Mouse (Mus musculus) forebrain, embryonic 13.5 days (tissue): ENCODE data around the gene Tmem229b. TPM values are rescaled to one million over a fixed set of nuclear protein-coding genes. Genes with fewer than 3 reads are reported as not detected.

Experiments
- ATAC-seq: fragments of 200-750 bp; cut with Nextera tagmentation; 2 replicates; pipeline ENCODE4 v1.8.0; 2017
- H3K27ac ChIP-seq: fragments of 300-500 bp; sonication (generic); 2 replicates; pipeline ENCODE4 v1.5.1; 2015; ENCODE audit warnings: inconsistent platforms, mild to moderate bottlenecking, moderate library complexity
- H3K27me3 ChIP-seq: fragments of 300-500 bp; sonication (generic); 2 replicates; pipeline ENCODE4 v1.6.1; 2015; ENCODE audit warnings: mild to moderate bottlenecking, inconsistent platforms
- H3K36me3 ChIP-seq: fragments of 300-500 bp; sonication (generic); 2 replicates; pipeline ENCODE4 v1.6.1; 2015; ENCODE audit warnings: mild to moderate bottlenecking, inconsistent platforms; ENCODE audit not compliant: poor library complexity, severe bottlenecking
- H3K4me1 ChIP-seq: fragments of 300-500 bp; sonication (generic); 2 replicates; pipeline ENCODE4 v1.6.1; 2015; ENCODE audit warnings: inconsistent platforms
- H3K4me2 ChIP-seq: fragments of 300-500 bp; sonication (generic); 2 replicates; pipeline ENCODE4 v1.6.1; 2015; ENCODE audit warnings: inconsistent platforms, mild to moderate bottlenecking, moderate library complexity
- H3K4me3 ChIP-seq: fragments of 300-500 bp; sonication (generic); 2 replicates; pipeline ENCODE4 v1.5.1; 2015; ENCODE audit warnings: mild to moderate bottlenecking, inconsistent platforms
- H3K9ac ChIP-seq: fragments of 300-500 bp; sonication (generic); 2 replicates; pipeline ENCODE4 v1.6.1; 2015; ENCODE audit warnings: mild to moderate bottlenecking, inconsistent platforms
- H3K9me3 ChIP-seq: fragments of 300-500 bp; sonication (generic); replicated peaks from 2 replicates; pipeline ENCODE4 v1.6.1; 2016; ENCODE audit warnings: inconsistent platforms
- WGBS: fragments of 180-500 bp; shearing (Covaris S2); methylation state at CpG from one replicate; pipeline ENCODE4 v1.1.7; 2015; 5-methylcytosine and 5-hydroxymethylcytosine counted together
- polyA plus RNA-seq: library from polyadenylated mRNA; unstranded; fragments of >200 nt; fragmentation: Nextera tagmentation; extraction: Ambion mirVana; gene quantifications from 2 replicates; pipeline ENCODE4 v1.2.1, GENCODE M21; 2015

Tmem229b gene
- polyA plus RNA-seq, 1 experiment from 2014 or later, result 25.3 TPM

DNA sequence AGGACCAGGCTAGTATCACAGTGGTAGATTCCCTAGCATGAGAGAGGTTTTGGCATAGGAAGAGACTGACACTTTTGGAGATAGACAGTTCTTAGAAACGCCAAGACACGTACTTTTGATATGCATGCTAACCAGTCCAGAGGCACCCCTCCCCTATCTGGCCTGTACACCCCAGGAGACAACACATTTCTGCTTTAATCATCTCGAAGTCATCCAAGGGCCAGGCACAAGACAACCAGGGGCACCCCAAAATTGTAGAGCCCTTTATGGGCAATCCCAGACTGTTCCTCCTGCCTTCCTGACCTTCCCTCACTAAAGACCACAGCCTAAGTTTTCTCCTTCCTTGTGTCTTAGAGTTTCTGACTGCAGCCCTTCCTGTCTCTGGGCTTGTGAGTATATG, 91.9 kb downstream of the Tmem229b start:
- Histone ChIP-seq H3K9ac (no peak overlapping the region), H3K4me2 (no peak overlapping the region), H3K27me3 (peaks cover 40% of the 10 kb centered on the region), H3K4me1 (peaks cover 19% of the 10 kb centered on the region), H3K9me3 (no peaks in the 10 kb centered on the region), H3K36me3 (no peaks in the 10 kb centered on the region), H3K27ac (no peak overlapping the region), H3K4me3 (no peak overlapping the region)
- no peak for ATAC-seq
- 69% methylated on average over 3 of the region's 3 CpGs for WGBS

DNA sequence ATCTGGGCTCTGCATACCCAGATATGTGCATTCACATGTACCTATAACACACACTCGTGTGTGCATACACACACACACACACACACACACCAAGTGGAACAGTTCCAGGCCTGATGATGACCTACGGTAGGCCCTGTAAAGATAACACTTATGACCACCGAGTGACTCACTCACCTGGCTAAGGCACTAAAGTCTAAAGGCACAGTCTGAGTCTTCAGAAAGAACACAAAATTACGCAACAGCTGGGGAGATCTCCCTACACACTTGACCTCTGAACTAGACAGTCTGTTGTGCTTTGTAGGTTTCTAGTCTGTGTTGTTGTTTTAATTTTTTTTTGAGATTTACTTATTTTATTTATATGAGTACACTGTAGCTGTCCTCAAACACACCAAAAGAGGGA, 93.0 kb downstream of the Tmem229b start:
- H3K4me2 ChIP-seq, result no peak overlapping the region
- H3K27ac ChIP-seq, result no peak overlapping the region
- no peaks in the 10 kb centered on the region for H3K9me3 ChIP-seq
- ATAC-seq, result no peak
- no peak overlapping the region for H3K4me3 ChIP-seq
- WGBS, result 88% methylated on average over 4 of the region's 4 CpGs
- peaks cover 51% of the 10 kb centered on the region for H3K27me3 ChIP-seq
- H3K36me3 ChIP-seq, result no peaks in the 10 kb centered on the region
- peaks cover 17% of the 10 kb centered on the region for H3K4me1 ChIP-seq
- H3K9ac ChIP-seq, result no peak overlapping the region

Other genes with a start within 250 kb of the Tmem229b start
- 107 and 111 TPM in 2 replicates for gene Atp6v1d, start 146.0 kb downstream of the Tmem229b start, polyA plus RNA-seq
- 188 and 203 TPM in 2 replicates for gene Eif2s1, start 145.8 kb downstream of the Tmem229b start, polyA plus RNA-seq
- gene Plek2, start 100.7 kb downstream of the Tmem229b start, polyA plus RNA-seq, result 0.97 and 0.98 TPM in 2 replicates
- 2.8 and 3.0 TPM in 2 replicates for gene Plekhh1, start 21.5 kb upstream of the Tmem229b start, polyA plus RNA-seq
- gene Pigh, start 82.0 kb upstream of the Tmem229b start, polyA plus RNA-seq, result 24.3 and 27.2 TPM in 2 replicates
- 11.6 and 15.7 TPM in 2 replicates for gene Arg2, start 123.2 kb upstream of the Tmem229b start, polyA plus RNA-seq
- gene Vti1b, start 165.0 kb upstream of the Tmem229b start, polyA plus RNA-seq, result 139 and 152 TPM in 2 replicates
- 25.2 and 26.1 TPM in 2 replicates for gene Rdh11, start 184.7 kb upstream of the Tmem229b start, polyA plus RNA-seq
- 1.0 and 1.5 TPM in 2 replicates for gene Rdh12, start 201.3 kb upstream of the Tmem229b start, polyA plus RNA-seq